Mouse (Mus musculus) embryonic facial prominence, embryonic 14.5 days (tissue): ENCODE data around the gene Znhit6. TPM values are rescaled to one million over a fixed set of nuclear protein-coding genes. Genes with fewer than 3 reads are reported as not detected.

ENCODE experiments used
- ATAC-seq: fragments of 200-750 bp; cut with Nextera tagmentation; 2 replicates; pipeline ENCODE4 v1.8.0; 2017; ENCODE audit warnings: low read depth, moderate number of reproducible peaks, moderate TSS enrichment
- DNase-seq: peaks from one replicate; pipeline ENCODE4 v3.0.0-alpha.2; 2015; ENCODE audit warnings: low spot score
- H3K27ac ChIP-seq: fragments of 300-500 bp; sonication (generic); replicated peaks from 2 replicates; pipeline ENCODE4 v1.5.1; 2014; ENCODE audit warnings: low read depth, mild to moderate bottlenecking, low read length, moderate library complexity
- H3K27me3 ChIP-seq: fragments of 300-500 bp; sonication (generic); replicated peaks from 2 replicates; pipeline ENCODE4 v1.6.1; 2014; ENCODE audit warnings: low read length; ENCODE audit not compliant: control insufficient read depth, insufficient read depth
- H3K36me3 ChIP-seq: fragments of 300-500 bp; sonication (generic); 2 replicates; pipeline ENCODE4 v1.6.1; 2014; ENCODE audit warnings: low read length, mixed read lengths; ENCODE audit not compliant: control insufficient read depth, insufficient read depth
- H3K4me1 ChIP-seq: fragments of 300-500 bp; sonication (generic); 2 replicates; pipeline ENCODE4 v1.6.1; 2014; ENCODE audit warnings: antibody characterized with exemption, low read length; ENCODE audit not compliant: control insufficient read depth, insufficient read depth
- H3K4me2 ChIP-seq: fragments of 300-500 bp; sonication (generic); 2 replicates; pipeline ENCODE4 v1.6.1; 2014; ENCODE audit warnings: low read depth, mild to moderate bottlenecking, low read length, moderate library complexity, mixed read lengths
- H3K4me3 ChIP-seq: fragments of 300-500 bp; sonication (generic); 2 replicates; pipeline ENCODE4 v1.5.1; 2014; ENCODE audit warnings: low read depth, mild to moderate bottlenecking, low read length
- H3K9ac ChIP-seq: fragments of 300-500 bp; sonication (generic); 2 replicates; pipeline ENCODE4 v1.6.1; 2014; ENCODE audit warnings: low read depth, mild to moderate bottlenecking, low read length, moderate library complexity, mixed read lengths
- H3K9me3 ChIP-seq: fragments of 300-500 bp; sonication (generic); 2 replicates; pipeline ENCODE4 v1.6.1; 2016; ENCODE audit warnings: low read length; ENCODE audit not compliant: control insufficient read depth
- WGBS: fragments of 180-500 bp; shearing (Covaris S2); extraction: QIAGEN DNeasy Blood & Tissue Kit; methylation state at CpG from one replicate; pipeline ENCODE4 v1.1.7; 2014; 5-methylcytosine and 5-hydroxymethylcytosine counted together
- polyA plus RNA-seq: library from polyadenylated mRNA; unstranded; fragments of >200 nt; fragmentation: Nextera tagmentation; extraction: Ambion mirVana; gene quantifications from 2 replicates; pipeline ENCODE4 v1.2.1, GENCODE M21; 2014

Gene Znhit6
- polyA plus RNA-seq, result 27.9 and 32.5 TPM in 2 replicates

- no peaks in the 10 kb centered on the region for H3K27me3 ChIP-seq
- H3K4me2 ChIP-seq, result peak within 1 kb of the TSS; percentile 71
- peak; percentile 98 for DNase-seq
- H3K9ac ChIP-seq, result peak within 1 kb of the TSS; percentile 77
- 6% methylated on average over 37 of the region's 37 CpGs for WGBS
- no peaks in the 10 kb centered on the region for H3K9me3 ChIP-seq
- peak within 1 kb of the TSS; percentile 46; the same call in 1 of the 2 replicates for H3K27ac ChIP-seq
- H3K36me3 ChIP-seq, result peaks cover 33% of the 10 kb centered on the region
- H3K4me1 ChIP-seq, result peaks cover 9% of the 10 kb centered on the region; the same call in 1 of the 2 replicates
- peak; percentile 93 for ATAC-seq
- peak within 1 kb of the TSS; percentile 73 for H3K4me3 ChIP-seq
These were observed at the start of gene Znhit6 for GRCm38 (mm10) chr3:145575743-145576481. Znhit6 (plus strand) TSS chr3:145576205.

- H3K9me3 ChIP-seq, result 0 out of 2 replicates have a peak, but pooled peaks cover under 1% of the 10 kb centered on the region
- H3K4me2 ChIP-seq, result no peak overlapping the region
- ATAC-seq (no peak), DNase-seq (no peak)
- no peaks in the 10 kb centered on the region for H3K36me3 ChIP-seq
- no peaks in the 10 kb centered on the region for H3K4me1 ChIP-seq
- H3K27ac ChIP-seq, result no peak overlapping the region
- no peaks in the 10 kb centered on the region for H3K27me3 ChIP-seq
- whole genome bisulfite sequencing, result 45% methylated on average over 1 of the region's 1 CpGs
- no peak overlapping the region for H3K4me3 ChIP-seq
- no peak overlapping the region for H3K9ac ChIP-seq
These were observed 38.1 kb upstream of the Znhit6 start for GRCm38 (mm10) chr3:145537870-145538269.

GRCm38 (mm10) chr3:145548441-145549415 lies 27.3 kb upstream of the Znhit6 start:
- no peak overlapping the region for H3K4me2 ChIP-seq
- 73% methylated on average over 10 of the region's 10 CpGs for WGBS
- no peaks in the 10 kb centered on the region for H3K9me3 ChIP-seq
- DNase-seq, result peak; percentile 21
- H3K27ac ChIP-seq, result no peak overlapping the region
- no peaks in the 10 kb centered on the region for H3K4me1 ChIP-seq
- no peak; the same call in 1 of the 2 replicates for ATAC-seq
- no peak overlapping the region for H3K4me3 ChIP-seq
- H3K9ac ChIP-seq, result no peak overlapping the region
- H3K36me3 ChIP-seq, result no peaks in the 10 kb centered on the region
- H3K27me3 ChIP-seq, result no peaks in the 10 kb centered on the region

GRCm38 (mm10) chr3:145550216-145550615 lies 25.8 kb upstream of the Znhit6 start:
- no peak overlapping the region for H3K9ac ChIP-seq
- no peak overlapping the region for H3K27ac ChIP-seq
- no peaks in the 10 kb centered on the region for H3K9me3 ChIP-seq
- 70% methylated on average over 3 of the region's 3 CpGs for WGBS
- no peaks in the 10 kb centered on the region for H3K36me3 ChIP-seq
- H3K4me2 ChIP-seq, result no peak overlapping the region
- DNase-seq, result no peak
- no peak for ATAC-seq
- H3K27me3 ChIP-seq, result no peaks in the 10 kb centered on the region
- H3K4me1 ChIP-seq, result no peaks in the 10 kb centered on the region
- H3K4me3 ChIP-seq, result no peak overlapping the region

- Histone ChIP-seq H3K4me3 (no peak overlapping the region), H3K4me1 (no peaks in the 10 kb centered on the region), H3K27me3 (no peaks in the 10 kb centered on the region), H3K27ac (no peak overlapping the region), H3K9ac (no peak overlapping the region), H3K4me2 (no peak overlapping the region), H3K36me3 (no peaks in the 10 kb centered on the region), H3K9me3 (no peaks in the 10 kb centered on the region)
- DNase-seq (no peak), ATAC-seq (no peak)
- WGBS, result 92% methylated on average over 2 of the region's 2 CpGs
These were observed 21.6 kb upstream of the Znhit6 start for GRCm38 (mm10) chr3:145554388-145554787.

- H3K4me2 ChIP-seq, result no peak overlapping the region
- H3K9me3 ChIP-seq, result no peaks in the 10 kb centered on the region
- H3K4me1 ChIP-seq, result no peaks in the 10 kb centered on the region
- 92% methylated on average over 10 of the region's 10 CpGs for WGBS
- ATAC-seq, result no peak
- no peak overlapping the region for H3K27ac ChIP-seq
- no peak overlapping the region for H3K4me3 ChIP-seq
- no peak for DNase-seq
- H3K36me3 ChIP-seq, result no peaks in the 10 kb centered on the region
- no peak overlapping the region for H3K9ac ChIP-seq
- no peaks in the 10 kb centered on the region for H3K27me3 ChIP-seq
These were observed 19.8 kb upstream of the Znhit6 start for GRCm38 (mm10) chr3:145556206-145556605.

- WGBS, result 92% methylated on average over 5 of the region's 5 CpGs
- ATAC-seq, result no peak
- H3K9ac ChIP-seq, result no peak overlapping the region
These were observed 16.3 kb upstream of the Znhit6 start for GRCm38 (mm10) chr3:145559675-145560074.

GRCm38 (mm10) chr3:145560117-145560516 lies 15.9 kb upstream of the Znhit6 start:
- Histone ChIP-seq H3K4me1 (no peaks in the 10 kb centered on the region), H3K4me3 (no peak overlapping the region), H3K27me3 (no peaks in the 10 kb centered on the region), H3K9ac (no peak overlapping the region), H3K9me3 (0 out of 2 replicates have a peak, but pooled peaks cover 13% of the 10 kb centered on the region), H3K27ac (no peak overlapping the region), H3K36me3 (no peaks in the 10 kb centered on the region), H3K4me2 (no peak overlapping the region)
- WGBS, result 73% methylated on average over 4 of the region's 4 CpGs
- DNase-seq (no peak), ATAC-seq (no peak)

More at GRCm38 (mm10) chr3:145559675-145560074, 16.3 kb upstream of the Znhit6 start:
- no peak overlapping the region for H3K4me3 ChIP-seq
- H3K36me3 ChIP-seq, result no peaks in the 10 kb centered on the region
- H3K4me1 ChIP-seq, result no peaks in the 10 kb centered on the region
- H3K9me3 ChIP-seq, result 0 out of 2 replicates have a peak, but pooled peaks cover 13% of the 10 kb centered on the region
- no peak for DNase-seq
- H3K27ac ChIP-seq, result no peak overlapping the region
- H3K4me2 ChIP-seq, result no peak overlapping the region
- no peaks in the 10 kb centered on the region for H3K27me3 ChIP-seq
